Mouse (Mus musculus) 416B (cell line): ENCODE measurements around the gene Cntln.

ENCODE experiments used
- DNase-seq: peaks from one replicate; pipeline ENCODE4 v3.0.0; 2011; ENCODE audit warnings: low read depth

Cntln gene

DNA sequence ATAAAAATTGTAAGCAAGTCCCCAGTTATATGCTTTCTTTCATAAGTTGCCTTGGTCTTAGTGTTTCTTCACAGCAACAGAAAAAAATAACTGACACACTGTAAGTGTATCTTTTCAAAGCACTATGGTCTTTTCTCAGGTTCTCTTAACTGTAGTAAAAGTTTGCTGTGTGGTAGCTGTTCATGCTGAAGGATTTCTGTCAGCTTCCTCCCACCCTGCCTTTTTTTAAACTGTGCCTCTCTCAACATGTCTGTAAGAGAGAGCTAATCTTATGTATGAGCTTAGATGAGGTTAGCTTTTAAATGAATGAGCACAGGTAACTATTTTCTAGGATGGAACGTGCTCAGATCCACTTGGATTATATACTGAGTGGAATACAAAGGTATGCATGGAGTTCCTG is 170.5 kb downstream of the Cntln start:
- no peak for DNase-seq

DNA sequence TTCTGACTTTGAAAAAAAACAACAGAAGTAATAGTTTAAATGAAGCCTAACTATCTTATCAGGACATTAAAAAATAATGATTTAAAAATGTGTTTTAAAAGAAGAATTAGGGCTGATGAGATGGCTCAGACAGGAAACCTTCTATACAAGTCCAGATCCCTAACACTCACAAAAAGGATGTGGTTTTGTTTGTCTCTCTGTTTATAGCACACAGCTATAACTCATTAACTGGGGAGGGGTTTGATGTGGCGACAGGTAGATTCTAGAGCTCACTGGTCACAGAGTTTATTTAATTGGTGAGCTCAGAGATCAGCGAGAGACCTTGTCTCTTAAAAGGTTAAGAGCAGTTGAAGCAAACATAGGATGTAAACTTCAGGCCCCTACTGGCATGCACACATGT is 175.5 kb downstream of the Cntln start:
- DNase-seq: no peak

DNA sequence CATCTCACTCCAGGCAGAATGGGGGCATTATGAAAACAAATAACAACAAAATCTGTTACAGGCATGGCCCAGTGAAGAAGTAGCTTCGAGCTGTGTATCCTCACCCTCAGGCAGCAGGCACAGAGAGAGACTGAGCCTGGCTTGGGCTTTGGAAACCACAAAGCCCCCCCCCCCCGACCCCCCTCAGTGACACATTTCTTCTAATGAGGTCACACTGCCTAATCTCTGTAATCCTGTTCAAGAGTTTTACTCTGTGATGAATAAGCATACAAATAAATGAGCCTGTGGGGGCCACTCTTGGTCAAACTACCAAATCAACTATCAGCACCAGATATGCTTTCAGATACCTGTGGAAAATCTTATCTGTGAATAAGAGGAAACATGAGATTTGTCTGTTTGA is 177.6 kb downstream of the Cntln start:
- no peak for DNase-seq

DNA sequence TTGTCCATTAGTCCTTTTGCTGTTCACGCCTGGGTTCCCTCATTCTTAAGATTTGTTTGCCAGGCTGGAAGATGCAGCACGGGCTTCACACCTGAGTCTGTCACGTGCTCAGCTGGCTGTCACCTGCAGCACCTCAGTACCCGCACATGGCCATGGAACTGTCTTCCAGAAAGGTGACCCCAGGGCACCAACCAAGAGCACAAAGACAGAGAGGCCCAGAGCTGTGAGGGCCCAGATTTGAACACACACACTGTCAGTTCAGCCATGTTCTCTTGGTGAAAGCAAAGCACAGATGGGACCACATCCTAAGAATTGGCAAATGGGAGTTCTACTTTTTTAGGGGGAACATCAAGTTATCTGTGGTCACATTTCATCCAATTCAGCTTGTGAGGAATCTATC is 211.9 kb downstream of the Cntln start:
- DNase-seq: no peak

DNA sequence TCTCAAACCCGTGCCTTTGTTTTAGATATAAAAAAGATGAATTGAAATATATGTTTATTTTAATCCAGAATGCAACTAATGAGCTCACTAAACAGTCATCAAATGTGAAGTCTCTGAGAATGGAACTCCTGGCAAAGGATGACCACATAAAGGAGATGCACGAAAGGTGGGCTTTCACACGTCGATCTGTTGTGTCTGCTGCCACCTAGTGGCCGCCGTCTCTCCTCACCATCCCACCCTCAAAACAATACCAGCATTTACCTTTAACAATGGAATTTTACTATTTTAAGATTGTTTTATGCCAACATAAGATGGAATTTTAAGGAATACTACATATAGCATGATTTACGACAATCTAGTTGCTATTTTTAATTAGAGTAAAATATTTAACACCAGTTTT is 212.6 kb downstream of the Cntln start:
- peak; percentile 53 for DNase-seq

DNA sequence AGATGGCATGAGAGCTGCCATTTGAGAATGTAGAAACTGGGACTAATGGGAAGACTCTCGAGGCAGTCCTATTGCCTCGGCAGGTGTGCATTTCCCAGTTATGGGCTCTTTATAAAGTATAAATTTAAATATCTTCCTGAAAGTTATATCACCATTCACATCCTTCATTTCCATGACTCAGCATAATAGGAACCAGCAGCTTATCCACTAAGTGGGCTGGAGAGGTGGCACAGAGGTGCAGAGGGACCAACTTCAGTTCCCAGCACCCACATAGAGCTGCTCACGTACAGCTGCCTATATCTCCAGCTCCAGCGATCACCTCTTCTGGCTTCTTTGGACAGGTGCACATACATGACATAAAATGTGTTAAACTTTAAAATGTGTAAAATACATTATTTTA is 218.1 kb downstream of the Cntln start:
- no peak for DNase-seq

DNA sequence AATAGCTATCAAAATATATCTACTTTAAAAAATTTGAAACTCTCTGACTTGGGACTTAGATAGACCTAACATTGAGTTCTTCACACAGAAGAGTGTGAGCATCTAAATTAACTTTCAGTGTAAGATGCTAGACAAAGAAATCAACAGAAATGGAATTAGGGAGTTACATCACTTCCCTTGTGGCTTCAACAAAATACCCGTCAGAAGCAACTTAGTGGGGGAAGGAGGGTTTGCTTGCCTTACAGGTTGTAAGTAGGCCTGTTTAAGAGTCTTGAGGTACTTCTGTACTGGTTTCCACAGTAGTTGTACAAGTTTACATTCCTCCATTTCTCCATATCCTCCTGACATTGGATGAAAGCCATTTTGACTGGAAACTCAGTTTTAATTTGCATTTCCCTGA is 222.3 kb downstream of the Cntln start:
- DNase-seq: peak; percentile 51

DNA sequence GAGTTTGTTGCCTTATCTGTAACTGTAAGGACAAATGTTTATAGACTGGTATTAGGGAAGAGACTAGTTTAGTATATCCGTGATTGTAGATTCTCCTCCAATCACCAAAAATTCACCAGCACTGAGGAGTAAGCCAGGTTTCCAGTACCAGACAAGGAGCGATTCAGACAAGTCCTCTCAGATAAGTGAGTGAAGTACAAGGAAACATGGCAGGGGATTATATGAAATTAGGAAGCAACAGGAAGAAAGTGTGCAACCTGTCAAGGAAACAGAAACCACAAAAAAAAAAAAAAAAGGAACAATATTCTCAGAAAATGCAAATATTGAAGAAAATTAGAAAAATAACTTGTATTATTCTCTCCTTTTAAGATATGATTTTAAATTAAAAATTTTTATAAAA is 222.9 kb downstream of the Cntln start:
- peak; percentile 10 for DNase-seq

DNA sequence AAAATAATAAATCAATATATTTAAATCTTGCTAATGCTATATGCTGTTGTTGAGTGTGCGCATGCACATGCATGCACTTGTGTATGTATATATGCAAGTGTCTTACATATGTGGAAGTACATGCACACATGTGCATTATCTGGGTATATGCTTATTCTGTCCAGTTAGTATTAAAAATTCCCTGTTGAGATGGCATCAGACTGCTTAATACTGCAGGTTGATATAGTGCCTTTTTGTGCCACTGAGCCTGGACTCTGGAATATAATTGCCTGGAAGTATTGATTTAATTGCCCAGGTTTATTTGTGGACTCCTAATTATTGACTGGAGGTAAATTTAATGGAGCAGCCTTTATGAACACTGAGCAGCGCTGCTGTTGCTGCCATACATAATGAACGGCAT is 236.2 kb downstream of the Cntln start:
- no peak for DNase-seq

DNA sequence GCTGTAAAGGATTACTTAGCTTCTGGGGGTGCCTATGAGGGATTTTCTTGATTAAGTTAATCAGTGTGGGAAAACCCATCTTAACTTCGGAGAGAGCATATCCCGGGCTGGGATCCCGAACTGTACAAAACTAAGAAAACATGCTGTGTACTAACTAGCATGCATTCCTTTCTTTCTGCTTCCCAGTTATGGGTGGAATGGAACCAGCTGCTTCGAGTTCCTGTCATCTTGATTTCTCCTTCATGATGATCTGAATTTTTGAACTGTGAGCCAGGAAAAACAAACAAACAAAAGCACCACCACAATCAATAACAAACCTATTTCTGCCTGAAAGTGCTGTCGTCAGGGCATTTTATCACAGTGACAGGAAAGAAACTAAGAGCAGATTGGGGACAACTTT is 265.6 kb downstream of the Cntln start:
- DNase-seq: no peak

DNA sequence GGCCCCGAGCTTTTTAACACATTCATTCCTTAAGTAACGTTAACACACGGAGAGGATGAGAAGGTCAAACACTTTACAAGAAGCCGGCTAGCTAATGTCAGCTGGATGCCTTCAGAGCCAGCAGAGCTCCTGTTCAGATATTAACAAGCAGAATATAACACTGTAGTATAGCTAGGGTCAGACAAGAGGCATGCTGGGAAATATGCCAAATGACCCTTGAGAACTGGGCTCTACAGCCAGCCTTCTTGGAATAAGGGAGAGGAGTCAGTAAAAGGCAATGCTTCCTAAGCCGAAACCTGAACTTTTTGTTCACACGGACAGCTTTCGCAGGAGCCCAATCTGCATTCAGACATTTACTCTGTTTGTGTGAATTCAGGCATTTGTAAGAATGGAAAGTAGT is 267.8 kb downstream of the Cntln start:
- DNase-seq: no peak

DNA sequence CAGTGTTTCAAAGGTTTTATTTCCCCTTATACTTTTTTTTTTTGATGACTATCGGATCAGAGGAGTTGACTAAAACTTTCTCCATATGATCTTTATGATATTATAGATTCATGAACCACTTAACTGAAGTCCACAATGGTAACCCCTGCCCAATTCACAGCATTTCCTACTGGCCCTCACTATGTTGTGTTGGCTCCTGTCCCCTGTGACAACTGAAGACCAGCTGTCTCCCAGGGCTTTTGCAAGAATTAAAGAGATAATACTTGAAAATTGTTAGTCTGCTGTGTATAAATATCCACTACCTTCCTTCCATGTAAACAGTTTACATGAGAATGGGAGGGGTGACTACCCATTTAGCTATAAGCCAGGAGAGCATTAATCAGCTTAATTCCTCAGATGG is 270.3 kb downstream of the Cntln start:
- no peak for DNase-seq

DNA sequence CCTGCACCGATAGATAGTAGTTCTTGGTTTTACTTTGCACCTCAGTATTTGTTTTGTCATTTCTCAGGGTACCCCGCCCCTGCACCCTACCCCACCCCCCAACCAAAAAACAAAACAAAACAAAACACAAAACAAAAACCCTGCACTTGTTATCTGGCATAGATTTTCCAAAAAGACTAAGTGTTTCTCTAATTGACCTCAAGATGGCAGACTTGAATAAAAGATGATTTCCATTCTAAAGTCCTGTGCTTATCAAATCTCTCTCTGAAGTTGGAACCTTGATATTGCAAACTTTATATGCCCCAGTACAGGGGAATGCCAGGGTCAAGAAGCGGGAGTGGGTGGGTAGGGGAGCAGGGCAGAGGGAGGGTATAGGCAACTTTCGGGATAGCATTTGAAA is 277.0 kb downstream of the Cntln start:
- DNase-seq: peak; percentile 36

DNA sequence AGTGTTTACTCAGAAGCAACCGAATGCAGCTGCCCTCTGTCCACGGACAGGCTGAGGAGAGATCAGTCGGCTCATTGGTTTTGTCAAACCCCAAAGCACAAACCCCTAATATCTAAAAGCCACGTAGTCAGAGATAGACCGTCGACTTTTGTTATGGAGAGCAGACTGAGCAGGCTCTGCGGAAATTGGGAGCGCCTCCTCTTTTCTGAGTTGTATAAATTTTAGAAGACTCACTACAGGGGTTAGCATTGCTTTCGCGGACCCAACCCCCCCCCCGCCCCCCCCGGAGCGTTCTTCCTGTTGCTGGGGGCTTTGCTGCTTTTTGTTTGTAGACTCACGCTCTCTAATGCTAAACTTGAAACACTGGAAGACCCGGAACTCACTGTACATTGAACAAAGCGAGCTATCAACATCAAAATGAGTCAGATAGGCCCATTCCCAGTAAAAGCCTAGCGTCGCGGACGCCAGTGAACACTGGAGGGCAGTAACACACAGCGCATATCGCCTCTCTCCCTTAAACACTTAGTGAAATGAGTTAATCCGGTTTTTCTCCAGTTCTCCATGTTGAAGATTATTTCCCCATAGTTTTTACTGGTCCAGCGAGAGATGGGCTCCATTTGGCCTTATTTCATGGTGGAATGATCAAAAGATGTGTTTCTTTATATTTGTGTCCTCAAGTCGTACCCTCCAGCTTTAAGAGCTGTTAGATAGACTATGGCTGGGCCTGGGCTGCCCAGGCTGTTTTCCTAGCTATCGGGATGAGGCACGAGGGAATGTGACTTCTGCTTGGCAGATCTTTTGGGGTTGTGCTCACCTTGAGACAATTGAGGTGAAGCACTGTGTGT is 278.6 kb downstream of the Cntln start:
- DNase-seq: peak; percentile 29

DNA sequence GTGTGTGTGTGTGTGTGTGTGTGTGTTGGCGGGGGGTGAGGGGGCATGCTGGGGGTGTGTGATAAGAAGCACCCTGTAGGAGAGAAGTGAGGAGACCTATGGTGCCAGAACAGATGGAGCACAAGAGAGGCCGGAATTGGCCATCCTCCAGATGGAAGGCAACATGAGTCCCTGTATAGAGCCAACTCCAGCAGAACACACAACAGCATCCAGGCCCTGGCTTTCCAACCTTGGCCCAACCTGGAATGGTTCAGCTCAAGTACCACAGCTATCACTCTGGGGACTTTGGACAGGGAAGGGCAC is 279.2 kb downstream of the Cntln start:
- DNase-seq: no peak

DNA sequence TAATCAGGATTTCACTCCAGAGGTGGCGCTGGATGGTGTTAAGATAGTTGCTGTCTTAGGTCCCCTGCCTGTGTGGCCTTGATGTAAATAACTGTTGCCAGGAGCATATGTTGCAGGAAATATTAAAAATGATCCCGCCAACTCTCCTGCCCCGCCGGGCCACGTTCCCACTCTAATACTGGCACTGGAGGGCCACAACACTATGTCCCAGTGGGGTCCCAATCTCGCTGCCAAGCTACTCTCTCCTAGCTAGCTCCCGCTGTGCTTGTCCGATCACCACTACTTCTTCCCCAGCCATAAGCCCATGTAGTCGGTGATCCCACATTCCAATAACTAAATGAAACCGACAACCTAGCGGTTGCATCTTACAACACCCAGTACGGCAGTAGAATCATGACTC is 283.9 kb downstream of the Cntln start:
- no peak for DNase-seq

DNA sequence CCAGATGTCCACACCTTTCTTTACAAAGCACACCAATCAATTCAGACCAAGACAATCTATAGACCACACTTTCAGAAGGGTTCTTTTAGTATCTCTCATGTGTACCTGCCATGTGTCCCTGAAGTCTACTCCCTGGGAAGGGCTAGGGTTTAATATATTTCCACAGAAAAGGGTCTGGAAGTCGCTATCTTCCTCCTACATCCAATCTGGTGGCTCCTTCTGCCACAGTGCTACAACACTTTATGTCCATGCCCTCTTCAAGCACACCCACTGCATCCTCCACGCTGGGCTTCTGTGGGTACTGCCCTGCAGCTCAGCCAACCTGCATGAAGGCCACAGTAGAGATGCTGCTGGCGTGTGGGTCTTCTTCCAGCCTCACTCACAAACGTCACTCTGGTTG is 291.4 kb downstream of the Cntln start:
- no peak for DNase-seq

DNA sequence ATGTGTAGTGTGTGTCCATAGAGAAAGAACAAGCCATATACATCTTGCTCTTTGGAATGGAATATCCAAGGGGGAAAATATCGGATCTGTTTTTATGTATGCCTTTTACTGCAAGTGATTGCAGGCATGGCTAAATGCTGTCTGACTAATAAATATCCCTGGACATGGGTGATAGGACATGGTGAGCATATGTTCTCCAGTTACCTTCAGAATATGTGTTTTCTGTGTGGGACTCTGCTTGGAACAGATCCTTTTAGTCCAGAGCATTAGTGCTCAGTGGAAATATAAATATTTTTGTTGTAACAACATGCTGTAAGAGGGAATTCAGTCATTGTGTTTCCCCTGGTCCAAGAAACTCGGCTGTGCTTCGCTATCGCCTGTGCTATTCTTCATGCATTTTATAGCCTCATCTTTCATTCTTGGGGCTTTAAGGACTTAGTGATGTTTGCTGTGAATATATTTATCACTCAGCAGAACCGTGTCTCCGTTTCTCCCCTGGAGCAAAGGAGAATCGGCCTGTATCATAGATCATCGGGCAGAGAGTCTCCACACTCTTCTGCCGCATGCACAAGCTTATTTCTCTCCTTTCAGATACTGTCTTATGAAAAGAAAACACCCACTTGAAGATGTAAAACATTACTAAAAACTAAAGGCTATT is 294.4 kb downstream of the Cntln start:
- DNase-seq: no peak
